Mouse (Mus musculus) hindbrain, embryonic 13.5 days (tissue): ENCODE measurements around the gene Abcg5. TPM values are rescaled to one million over a fixed set of nuclear protein-coding genes. Genes with fewer than 3 reads are reported as not detected.

Experiments used
- ATAC-seq: fragments of 200-750 bp; cut with Nextera tagmentation; 2 replicates; pipeline ENCODE4 v1.8.0; 2017; ENCODE audit warnings: moderate TSS enrichment; ENCODE audit not compliant: low FRiP score
- H3K27ac ChIP-seq: fragments of 300-500 bp; sonication (generic); 2 replicates; pipeline ENCODE4 v1.5.1; 2015; ENCODE audit warnings: inconsistent platforms, mild to moderate bottlenecking, moderate library complexity
- H3K27me3 ChIP-seq: fragments of 300-500 bp; sonication (generic); 2 replicates; pipeline ENCODE4 v1.6.1; 2015; ENCODE audit warnings: mild to moderate bottlenecking, inconsistent platforms
- H3K36me3 ChIP-seq: fragments of 300-500 bp; sonication (generic); 2 replicates; pipeline ENCODE4 v1.6.1; 2015; ENCODE audit warnings: mild to moderate bottlenecking, inconsistent platforms
- H3K4me1 ChIP-seq: fragments of 300-500 bp; sonication (generic); replicated peaks from 2 replicates; pipeline ENCODE4 v1.6.1; 2015; ENCODE audit warnings: inconsistent platforms
- H3K4me2 ChIP-seq: fragments of 300-500 bp; sonication (generic); 2 replicates; pipeline ENCODE4 v1.6.1; 2015; ENCODE audit warnings: inconsistent platforms, mild to moderate bottlenecking, moderate library complexity
- H3K4me3 ChIP-seq: fragments of 300-500 bp; sonication (generic); 2 replicates; pipeline ENCODE4 v1.5.1; 2015; ENCODE audit warnings: mild to moderate bottlenecking, inconsistent platforms
- H3K9ac ChIP-seq: fragments of 300-500 bp; sonication (generic); 2 replicates; pipeline ENCODE4 v1.6.1; 2015; ENCODE audit warnings: mild to moderate bottlenecking, inconsistent platforms
- H3K9me3 ChIP-seq: fragments of 300-500 bp; sonication (generic); 2 replicates; pipeline ENCODE4 v1.6.1; 2016; ENCODE audit warnings: inconsistent platforms
- WGBS: fragments of 180-500 bp; shearing (Covaris S2); methylation state at CpG from one replicate; pipeline ENCODE4 v1.1.7; 2015; 5-methylcytosine and 5-hydroxymethylcytosine counted together
- polyA plus RNA-seq: library from polyadenylated mRNA; unstranded; fragments of >200 nt; fragmentation: Nextera tagmentation; extraction: Ambion mirVana; gene quantifications from 2 replicates; pipeline ENCODE4 v1.2.1, GENCODE M21; 2015

Abcg5 gene
- 3.2 and 7.7 TPM in 2 replicates for polyA plus RNA-seq

- no peaks in the 10 kb centered on the region for H3K4me1 ChIP-seq
- no peak within 1 kb of the TSS for H3K4me2 ChIP-seq
- H3K27ac ChIP-seq: no peak within 1 kb of the TSS
- no peak within 1 kb of the TSS for H3K4me3 ChIP-seq
- H3K27me3 ChIP-seq: no peaks in the 10 kb centered on the region
- WGBS: 77% methylated on average over 18 of the region's 18 CpGs
- ATAC-seq: no peak
- no peaks in the 10 kb centered on the region for H3K36me3 ChIP-seq
- no peaks in the 10 kb centered on the region for H3K9me3 ChIP-seq
- no peak within 1 kb of the TSS for H3K9ac ChIP-seq
These were observed at the start of gene Abcg5 for GRCm38 (mm10) chr17:84682734-84683717. Gene Abcg5 (minus strand): TSS chr17:84683011.

DNA sequence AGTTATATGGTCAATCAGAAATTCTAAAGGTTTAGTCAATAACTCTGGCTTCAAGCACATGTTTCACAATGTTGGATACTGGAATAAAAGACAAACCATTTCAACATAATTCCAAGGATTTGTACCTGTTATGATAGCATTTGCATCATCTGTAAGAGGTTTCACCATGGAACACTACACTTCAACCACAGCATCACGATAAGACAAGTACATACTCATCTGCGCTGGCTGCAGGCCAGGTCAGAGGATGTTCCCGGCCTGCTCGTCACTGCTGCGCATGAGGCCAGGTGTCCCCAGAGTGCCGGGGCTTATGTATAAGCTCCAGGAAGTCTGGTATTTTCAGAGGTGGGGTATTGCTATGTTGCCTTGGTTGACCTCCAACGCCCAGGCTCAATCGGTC is 49.8 kb upstream of the Abcg5 start:
- 92% methylated on average over 8 of the region's 8 CpGs for WGBS
- H3K9ac ChIP-seq: no peak overlapping the region
- peaks cover 24% of the 10 kb centered on the region for H3K36me3 ChIP-seq
- no peak overlapping the region for H3K4me2 ChIP-seq
- H3K27me3 ChIP-seq: no peaks in the 10 kb centered on the region
- no peaks in the 10 kb centered on the region for H3K9me3 ChIP-seq
- no peak for ATAC-seq
- H3K27ac ChIP-seq: no peak overlapping the region
- H3K4me3 ChIP-seq: no peak overlapping the region
- H3K4me1 ChIP-seq: no peaks in the 10 kb centered on the region

GRCm38 (mm10) chr17:84731361-84731760 is 48.5 kb upstream of the Abcg5 start:
- WGBS: 92% methylated on average over 12 of the region's 12 CpGs
- Histone ChIP-seq H3K4me1 (no peaks in the 10 kb centered on the region), H3K9ac (no peak overlapping the region), H3K4me2 (no peak overlapping the region), H3K4me3 (no peak overlapping the region), H3K36me3 (peaks cover 24% of the 10 kb centered on the region), H3K27me3 (no peaks in the 10 kb centered on the region), H3K9me3 (no peaks in the 10 kb centered on the region), H3K27ac (no peak overlapping the region)
- no peak for ATAC-seq

DNA sequence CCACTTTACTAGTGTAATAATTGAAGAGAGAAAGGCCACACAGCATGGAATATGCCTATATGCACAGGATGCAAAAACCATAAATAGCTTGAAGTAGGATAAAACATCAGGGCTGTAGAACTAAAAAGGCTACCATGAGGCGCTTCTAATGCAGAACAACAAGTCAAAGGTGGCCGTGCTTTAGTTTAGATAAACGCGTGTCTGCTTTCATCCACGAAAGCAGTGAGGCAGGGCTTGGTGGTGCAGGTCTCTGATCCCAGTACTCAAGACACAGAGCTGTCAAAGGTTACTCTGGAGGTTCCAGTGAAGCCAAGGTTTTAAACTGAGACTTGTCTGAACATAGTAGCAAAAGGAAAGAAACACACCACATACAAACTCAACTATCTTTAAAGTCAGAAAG is 46.3 kb upstream of the Abcg5 start:
- no peak overlapping the region for H3K4me2 ChIP-seq
- no peak overlapping the region for H3K4me3 ChIP-seq
- H3K9ac ChIP-seq: no peak overlapping the region
- no peaks in the 10 kb centered on the region for H3K4me1 ChIP-seq
- no peak for ATAC-seq
- peaks cover 39% of the 10 kb centered on the region for H3K36me3 ChIP-seq
- H3K27ac ChIP-seq: no peak overlapping the region
- 96% methylated on average over 5 of the region's 5 CpGs for WGBS
- H3K9me3 ChIP-seq: no peaks in the 10 kb centered on the region
- no peaks in the 10 kb centered on the region for H3K27me3 ChIP-seq

DNA sequence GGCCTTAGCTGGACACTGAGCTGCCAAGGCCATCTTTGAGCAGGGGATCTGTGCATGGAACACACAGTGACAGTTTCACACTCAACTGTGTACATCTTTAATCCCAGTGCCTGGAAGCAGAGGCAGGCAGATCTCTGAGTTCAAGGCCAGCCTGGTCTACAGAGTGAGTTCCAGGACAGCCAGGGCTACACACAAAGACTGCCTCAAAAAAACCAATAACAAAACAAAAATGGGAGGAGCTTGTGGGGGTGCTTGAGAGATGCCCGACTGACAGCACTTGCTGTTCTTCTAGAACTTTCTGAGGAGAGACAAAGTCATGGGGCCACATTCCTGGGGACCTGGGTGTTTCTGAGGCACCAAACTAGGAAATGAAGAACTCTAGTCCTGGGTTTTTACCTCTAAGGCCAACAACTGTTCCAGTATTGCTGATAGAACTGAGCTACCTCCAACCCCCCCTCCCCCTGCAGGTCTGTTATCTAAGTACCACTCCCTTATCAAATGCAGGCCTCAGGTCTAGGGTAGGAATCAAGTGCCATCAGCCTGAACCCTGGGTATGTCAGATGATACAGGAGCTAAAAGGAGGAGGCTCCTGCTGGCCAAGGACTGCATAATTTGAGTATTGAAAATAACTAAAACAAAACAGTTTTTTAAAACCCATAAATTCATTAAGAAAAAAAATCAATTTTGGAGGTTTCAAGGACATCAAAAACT is 45.5 kb upstream of the Abcg5 start:
- Histone ChIP-seq H3K27ac (no peak overlapping the region), H3K36me3 (peaks cover 44% of the 10 kb centered on the region), H3K4me1 (no peaks in the 10 kb centered on the region), H3K9ac (no peak overlapping the region), H3K9me3 (no peaks in the 10 kb centered on the region), H3K4me2 (no peak overlapping the region), H3K27me3 (no peaks in the 10 kb centered on the region), H3K4me3 (no peak overlapping the region)
- no peak for ATAC-seq
- WGBS: 76% methylated on average over 1 of the region's 1 CpGs

GRCm38 (mm10) chr17:84725163-84725562 is 42.4 kb upstream of the Abcg5 start:
- no peak for ATAC-seq
- H3K9ac ChIP-seq: no peak overlapping the region
- WGBS: 98% methylated on average over 3 of the region's 3 CpGs
- H3K36me3 ChIP-seq: peaks cover 47% of the 10 kb centered on the region
- H3K27me3 ChIP-seq: 0 out of 2 replicates have a peak, but pooled peaks cover 2% of the 10 kb centered on the region
- no peaks in the 10 kb centered on the region for H3K9me3 ChIP-seq
- H3K27ac ChIP-seq: no peak overlapping the region
- no peaks in the 10 kb centered on the region for H3K4me1 ChIP-seq
- no peak overlapping the region for H3K4me3 ChIP-seq
- H3K4me2 ChIP-seq: no peak overlapping the region

DNA sequence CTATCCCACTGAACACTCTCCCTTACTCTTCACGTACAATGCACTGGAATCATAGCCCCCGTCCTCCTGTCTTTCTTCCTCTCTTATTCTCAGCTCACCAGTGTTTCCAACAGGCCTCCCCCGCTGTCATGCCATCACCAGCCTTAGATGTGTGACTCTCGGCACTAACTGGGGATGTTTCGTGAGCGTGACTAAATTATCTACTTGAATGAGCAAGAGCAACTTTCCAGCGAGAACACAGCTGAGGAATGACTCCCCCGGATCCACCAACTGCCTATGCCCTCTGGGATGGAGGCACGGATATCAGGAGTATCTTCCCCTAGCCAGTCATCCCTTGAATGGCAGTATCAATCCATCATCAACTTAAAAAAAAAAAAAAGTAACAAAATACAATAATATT is 41.2 kb upstream of the Abcg5 start:
- H3K36me3 ChIP-seq: peaks cover 38% of the 10 kb centered on the region
- ATAC-seq: no peak

GRCm38 (mm10) chr17:84719105-84719504 is 36.3 kb upstream of the Abcg5 start:
- WGBS: 91% methylated on average over 3 of the region's 3 CpGs
- Histone ChIP-seq H3K9me3 (no peaks in the 10 kb centered on the region), H3K4me2 (no peak overlapping the region), H3K4me1 (peaks cover 16% of the 10 kb centered on the region), H3K27ac (no peak overlapping the region), H3K4me3 (no peak overlapping the region), H3K36me3 (peaks cover 22% of the 10 kb centered on the region), H3K27me3 (peaks cover 19% of the 10 kb centered on the region), H3K9ac (no peak overlapping the region)
- no peak for ATAC-seq

More for the DNA sequence above, 41.2 kb upstream of the Abcg5 start:
- H3K27me3 ChIP-seq: 0 out of 2 replicates have a peak, but pooled peaks cover 2% of the 10 kb centered on the region
- no peaks in the 10 kb centered on the region for H3K4me1 ChIP-seq
- H3K9ac ChIP-seq: no peak overlapping the region
- no peak overlapping the region for H3K27ac ChIP-seq
- no peaks in the 10 kb centered on the region for H3K9me3 ChIP-seq
- H3K4me2 ChIP-seq: no peak overlapping the region
- H3K4me3 ChIP-seq: no peak overlapping the region
- WGBS: 54% methylated on average over 9 of the region's 9 CpGs

DNA sequence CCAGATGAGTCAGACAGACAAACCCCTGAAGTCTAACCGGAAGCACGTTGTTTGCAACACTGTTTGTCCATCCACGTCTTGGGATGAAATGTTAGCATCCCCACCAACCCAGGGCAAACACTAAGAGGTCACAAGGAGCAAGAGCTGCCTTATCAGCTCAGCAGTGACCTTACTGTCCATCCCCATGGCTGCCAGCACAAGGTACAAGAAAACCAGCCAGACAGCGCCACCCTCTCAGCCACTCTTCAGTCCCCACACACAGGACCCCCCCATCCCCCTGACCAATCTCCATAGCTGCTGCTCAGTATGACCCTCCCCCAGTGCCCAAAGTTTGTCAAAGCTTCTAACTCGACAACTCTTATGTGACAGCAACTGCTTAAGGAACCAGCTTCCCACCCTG is 34.6 kb upstream of the Abcg5 start:
- peaks cover 27% of the 10 kb centered on the region for H3K27me3 ChIP-seq
- no peak for ATAC-seq
- H3K4me1 ChIP-seq: peaks cover 19% of the 10 kb centered on the region
- no peak overlapping the region for H3K4me3 ChIP-seq
- H3K9ac ChIP-seq: no peak overlapping the region
- no peaks in the 10 kb centered on the region for H3K9me3 ChIP-seq
- H3K36me3 ChIP-seq: peaks cover 18% of the 10 kb centered on the region
- 88% methylated on average over 5 of the region's 5 CpGs for WGBS
- H3K27ac ChIP-seq: no peak overlapping the region
- H3K4me2 ChIP-seq: no peak overlapping the region

GRCm38 (mm10) chr17:84716252-84716872 is 33.6 kb upstream of the Abcg5 start:
- Histone ChIP-seq H3K4me2 (no peak overlapping the region), H3K27me3 (peaks cover 33% of the 10 kb centered on the region), H3K9me3 (no peaks in the 10 kb centered on the region), H3K9ac (no peak overlapping the region), H3K4me1 (peaks cover 19% of the 10 kb centered on the region), H3K4me3 (no peak overlapping the region), H3K27ac (no peak overlapping the region), H3K36me3 (peaks cover 14% of the 10 kb centered on the region)
- WGBS: 45% methylated on average over 16 of the region's 16 CpGs
- no peak for ATAC-seq

GRCm38 (mm10) chr17:84714930-84715329 is 32.1 kb upstream of the Abcg5 start:
- H3K9me3 ChIP-seq: no peaks in the 10 kb centered on the region
- peaks cover 25% of the 10 kb centered on the region for H3K4me1 ChIP-seq
- H3K4me3 ChIP-seq: no peak overlapping the region
- H3K9ac ChIP-seq: no peak overlapping the region
- peaks cover 14% of the 10 kb centered on the region for H3K36me3 ChIP-seq
- H3K4me2 ChIP-seq: no peak overlapping the region
- 73% methylated on average over 4 of the region's 4 CpGs for WGBS
- no peak for ATAC-seq
- H3K27me3 ChIP-seq: peaks cover 31% of the 10 kb centered on the region
- no peak overlapping the region for H3K27ac ChIP-seq

DNA sequence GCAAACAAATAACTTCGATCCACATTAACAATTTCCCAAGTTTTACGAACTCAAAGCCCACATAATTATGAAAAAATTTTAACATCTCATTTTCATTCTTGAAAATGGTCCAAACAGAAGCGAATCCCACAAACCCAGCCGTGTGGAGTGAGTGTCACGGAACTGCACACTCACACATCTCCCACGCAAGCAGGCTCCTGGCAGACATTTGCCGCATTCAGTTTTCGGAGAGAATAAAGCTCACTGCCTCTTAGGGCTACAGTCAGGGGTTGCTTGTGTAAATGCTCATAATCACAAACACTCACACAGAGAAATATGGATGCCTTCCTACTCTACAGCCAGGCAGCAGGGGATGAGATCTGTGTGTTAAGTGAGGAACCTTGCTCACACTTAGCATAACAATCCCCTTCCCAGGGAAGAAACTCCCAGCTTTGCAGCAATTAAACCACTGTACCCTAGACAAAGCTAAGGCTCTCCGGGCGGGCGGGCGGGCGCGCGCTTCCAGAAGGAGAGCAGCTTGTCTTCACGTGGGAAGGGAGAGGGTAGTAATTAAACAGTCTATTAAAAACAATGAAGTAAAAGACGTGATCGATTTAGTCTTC is 30.9 kb upstream of the Abcg5 start:
- no peak for ATAC-seq
- Histone ChIP-seq H3K27ac (no peak overlapping the region), H3K9ac (no peak overlapping the region), H3K36me3 (peaks cover 17% of the 10 kb centered on the region), H3K9me3 (no peaks in the 10 kb centered on the region), H3K4me2 (no peak overlapping the region), H3K4me3 (no peak overlapping the region), H3K27me3 (peaks cover 31% of the 10 kb centered on the region), H3K4me1 (peaks cover 37% of the 10 kb centered on the region)
- 67% methylated on average over 18 of the region's 18 CpGs for WGBS
